Mouse (Mus musculus): Measurements from ENCODE around the gene Izumo1. TPM values are rescaled to one million over a fixed set of nuclear protein-coding genes. Genes with fewer than 3 reads are reported as not detected.
A peak's percentile ranks its signal among the peaks of the same experiment; 100 is the strongest.

The Izumo1 gene
- polyA plus RNA-seq, 1 experiment, result 0.75 TPM

DNA sequence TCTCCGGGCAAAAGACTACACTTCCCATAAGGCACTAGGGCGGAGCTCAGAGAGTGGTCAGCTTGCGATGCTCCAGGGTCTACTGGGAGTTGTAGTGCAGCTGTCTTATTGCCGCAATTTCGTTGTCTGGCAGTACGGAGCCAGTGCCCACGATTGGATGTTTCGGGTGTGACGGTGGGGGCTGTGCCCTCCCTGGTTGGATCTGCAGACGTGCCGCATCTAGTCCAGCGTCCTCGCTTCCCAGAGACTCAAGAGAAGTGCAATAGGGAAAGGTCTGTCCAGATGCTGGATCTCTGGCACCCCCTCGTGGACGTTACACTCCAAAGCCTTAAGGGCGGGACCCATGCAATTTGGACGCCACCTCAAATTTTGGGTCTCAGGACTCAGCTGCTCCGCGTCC lies 32.4 kb upstream of the Izumo1 start:
- Histone ChIP-seq H3K4me3 (ENCODE audit: control insufficient read depth, insufficient read depth, low read length) (peak overlapping the region; percentile 27), H3K27ac (ENCODE audit: control insufficient read depth, insufficient read depth, low read length) (no peak overlapping the region), H3K27me3 (ENCODE audit: control insufficient read depth, insufficient read depth, low read length) (no peaks in the 10 kb centered on the region), H3K36me3 (ENCODE audit: control insufficient read depth, insufficient read depth, low read length) (peaks cover 28% of the 10 kb centered on the region), H3K4me1 (replicated peaks; ENCODE audit: control insufficient read depth, insufficient read depth, low read length) (peaks cover 4% of the 10 kb centered on the region)
- peak; percentile 82 for DNase-seq
- peak; percentile 86 for TF ChIP-seq CTCF (IDR thresholded peaks at IDR 0.05; ENCODE audit: borderline replicate concordance, control insufficient read depth, extremely low read depth, insufficient read depth, low read length, poor library complexity)
- no peak for TF ChIP-seq POLR2A (IDR thresholded peaks at IDR 0.05; ENCODE audit: control insufficient read depth, extremely low read depth, insufficient read depth, low read length, poor library complexity)
- WGBS, result 8% methylated on average over 19 of the region's 19 CpGs

DNA sequence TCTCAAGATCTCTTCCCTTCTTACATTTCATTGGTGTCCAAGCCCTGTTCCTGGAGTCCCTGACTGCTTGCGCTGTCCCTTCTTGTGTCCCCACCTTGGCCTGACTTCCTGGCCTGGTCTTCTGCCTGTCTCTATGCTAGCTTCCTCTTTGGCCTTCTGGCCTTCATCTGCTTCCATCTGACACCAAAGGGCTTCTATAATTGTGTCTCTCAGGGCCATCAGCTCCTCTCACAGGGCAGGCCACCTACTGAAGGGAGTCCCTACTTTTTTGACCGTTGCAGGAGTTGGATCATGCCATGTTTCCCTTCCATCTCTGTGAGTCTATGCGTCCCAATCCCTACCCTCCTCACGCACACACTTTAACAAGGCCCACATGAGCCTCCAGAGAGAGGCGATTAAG lies 31.7 kb upstream of the Izumo1 start:
- no peak for TF ChIP-seq POLR2A (IDR thresholded peaks at IDR 0.05; ENCODE audit: control insufficient read depth, extremely low read depth, insufficient read depth, low read length, poor library complexity)
- no peak for TF ChIP-seq CTCF (IDR thresholded peaks at IDR 0.05; ENCODE audit: borderline replicate concordance, control insufficient read depth, extremely low read depth, insufficient read depth, low read length, poor library complexity)
- H3K27me3 ChIP-seq (ENCODE audit: control insufficient read depth, insufficient read depth, low read length), result no peaks in the 10 kb centered on the region
- H3K36me3 ChIP-seq (ENCODE audit: control insufficient read depth, insufficient read depth, low read length), result peaks cover 22% of the 10 kb centered on the region
- WGBS, result 95% methylated on average over 5 of the region's 5 CpGs
- peaks cover 4% of the 10 kb centered on the region for H3K4me1 ChIP-seq (replicated peaks; ENCODE audit: control insufficient read depth, insufficient read depth, low read length)
- H3K4me3 ChIP-seq (ENCODE audit: control insufficient read depth, insufficient read depth, low read length), result no peak overlapping the region
- no peak overlapping the region for H3K27ac ChIP-seq (ENCODE audit: control insufficient read depth, insufficient read depth, low read length)
- no peak for DNase-seq

DNA sequence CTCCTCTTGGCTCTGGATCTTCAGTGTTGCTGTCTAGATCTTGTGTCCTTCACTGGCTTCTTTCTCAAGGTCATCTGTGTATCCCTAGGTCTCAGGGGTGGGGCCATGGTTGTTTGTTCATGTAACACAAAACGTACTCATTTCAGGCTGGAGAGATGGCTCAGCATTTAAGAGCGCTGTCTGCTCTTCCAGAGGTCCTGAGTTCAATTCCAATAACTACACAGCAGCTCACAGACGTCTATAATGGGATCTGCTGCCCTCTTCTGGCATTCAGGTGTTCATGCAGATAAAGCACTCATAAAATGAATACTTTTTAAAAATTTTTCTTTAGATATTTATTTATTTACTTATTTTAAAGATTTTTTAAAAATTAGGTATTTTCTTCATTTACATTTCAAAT lies 30.7 kb upstream of the Izumo1 start:
- 75% methylated on average over 3 of the region's 3 CpGs for WGBS
- Histone ChIP-seq H3K27me3 (ENCODE audit: control insufficient read depth, insufficient read depth, low read length) (no peaks in the 10 kb centered on the region), H3K27ac (ENCODE audit: control insufficient read depth, insufficient read depth, low read length) (no peak overlapping the region), H3K4me1 (replicated peaks; ENCODE audit: control insufficient read depth, insufficient read depth, low read length) (peaks cover 10% of the 10 kb centered on the region), H3K4me3 (ENCODE audit: control insufficient read depth, insufficient read depth, low read length) (no peak overlapping the region), H3K36me3 (ENCODE audit: control insufficient read depth, insufficient read depth, low read length) (peaks cover 13% of the 10 kb centered on the region)
- TF ChIP-seq POLR2A (IDR thresholded peaks at IDR 0.05; ENCODE audit: control insufficient read depth, extremely low read depth, insufficient read depth, low read length, poor library complexity) (no peak), CTCF (IDR thresholded peaks at IDR 0.05; ENCODE audit: borderline replicate concordance, control insufficient read depth, extremely low read depth, insufficient read depth, low read length, poor library complexity) (no peak)
- no peak for DNase-seq

DNA sequence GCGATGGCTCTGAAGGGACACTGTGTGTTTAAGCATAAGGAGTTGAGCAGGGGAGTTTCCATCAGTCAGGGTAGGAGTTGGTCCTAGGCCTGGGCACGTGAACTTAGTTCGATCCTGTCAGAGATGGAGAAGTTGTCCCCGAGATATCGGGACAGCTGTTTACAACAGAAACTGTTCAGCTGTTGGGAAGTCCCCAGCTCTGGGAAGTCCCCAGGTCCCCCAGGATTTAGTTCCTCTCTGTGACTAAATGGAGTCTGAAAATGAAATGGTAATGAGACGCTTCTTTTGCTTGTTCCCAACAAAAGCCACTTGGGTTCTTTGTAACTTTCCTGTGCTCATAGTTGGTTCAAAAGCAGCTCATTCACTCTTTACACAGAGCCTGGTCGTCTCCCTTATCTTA lies 29.7 kb upstream of the Izumo1 start:
- TF ChIP-seq CTCF (IDR thresholded peaks at IDR 0.05; ENCODE audit: borderline replicate concordance, control insufficient read depth, extremely low read depth, insufficient read depth, low read length, poor library complexity) (no peak), POLR2A (IDR thresholded peaks at IDR 0.05; ENCODE audit: control insufficient read depth, extremely low read depth, insufficient read depth, low read length, poor library complexity) (no peak)
- Histone ChIP-seq H3K27me3 (ENCODE audit: control insufficient read depth, insufficient read depth, low read length) (no peaks in the 10 kb centered on the region), H3K4me3 (ENCODE audit: control insufficient read depth, insufficient read depth, low read length) (no peak overlapping the region), H3K27ac (ENCODE audit: control insufficient read depth, insufficient read depth, low read length) (no peak overlapping the region), H3K4me1 (replicated peaks; ENCODE audit: control insufficient read depth, insufficient read depth, low read length) (peaks cover 17% of the 10 kb centered on the region), H3K36me3 (ENCODE audit: control insufficient read depth, insufficient read depth, low read length) (peaks cover 9% of the 10 kb centered on the region; the same call in 1 of the 2 replicates)
- 42% methylated on average over 7 of the region's 7 CpGs for WGBS
- DNase-seq, result no peak

DNA sequence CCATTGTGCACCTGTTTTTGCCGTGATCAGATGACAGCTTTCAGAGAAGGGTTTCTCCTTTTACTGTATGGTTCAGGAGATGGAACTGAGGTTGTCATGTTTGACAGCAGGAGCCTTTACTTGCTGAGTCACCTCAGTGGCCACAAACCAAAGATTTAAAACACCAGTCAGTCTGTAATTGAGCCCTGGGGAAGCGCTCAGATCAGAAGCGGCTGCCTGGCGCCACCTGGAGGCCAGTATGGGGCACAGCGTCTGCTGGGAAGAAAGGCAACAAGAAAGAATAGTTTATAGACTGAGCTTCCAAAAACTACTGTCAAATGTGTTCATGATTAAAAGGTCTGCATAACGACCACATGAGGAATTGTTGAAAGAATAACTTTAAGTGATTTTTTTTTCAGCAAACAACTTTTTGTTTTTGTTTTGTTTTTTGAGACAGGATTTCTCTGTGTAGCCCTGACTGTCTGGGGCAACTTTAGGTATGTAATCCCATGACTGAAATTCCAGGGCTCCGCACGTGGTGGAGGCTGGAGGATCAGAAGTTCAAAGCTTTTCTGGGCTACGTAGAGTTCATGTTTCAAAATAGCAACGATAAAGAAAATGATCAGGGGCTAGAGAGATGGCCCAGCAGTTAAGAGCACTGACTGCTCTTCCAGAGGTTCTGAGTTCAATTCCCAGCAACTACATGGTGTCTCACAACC lies 28.3 kb upstream of the Izumo1 start:
- Histone ChIP-seq H3K27ac (ENCODE audit: control insufficient read depth, insufficient read depth, low read length) (no peak overlapping the region), H3K4me1 (replicated peaks; ENCODE audit: control insufficient read depth, insufficient read depth, low read length) (peaks cover 19% of the 10 kb centered on the region), H3K4me3 (ENCODE audit: control insufficient read depth, insufficient read depth, low read length) (no peak overlapping the region), H3K27me3 (ENCODE audit: control insufficient read depth, insufficient read depth, low read length) (no peaks in the 10 kb centered on the region), H3K36me3 (ENCODE audit: control insufficient read depth, insufficient read depth, low read length) (peaks cover 3% of the 10 kb centered on the region; the same call in 1 of the 2 replicates)
- WGBS, result 28% methylated on average over 10 of the region's 10 CpGs
- DNase-seq, result peak; percentile 73
- TF ChIP-seq CTCF (IDR thresholded peaks at IDR 0.05; ENCODE audit: borderline replicate concordance, control insufficient read depth, extremely low read depth, insufficient read depth, low read length, poor library complexity) (peak; percentile 91), POLR2A (IDR thresholded peaks at IDR 0.05; ENCODE audit: control insufficient read depth, extremely low read depth, insufficient read depth, low read length, poor library complexity) (no peak)

DNA sequence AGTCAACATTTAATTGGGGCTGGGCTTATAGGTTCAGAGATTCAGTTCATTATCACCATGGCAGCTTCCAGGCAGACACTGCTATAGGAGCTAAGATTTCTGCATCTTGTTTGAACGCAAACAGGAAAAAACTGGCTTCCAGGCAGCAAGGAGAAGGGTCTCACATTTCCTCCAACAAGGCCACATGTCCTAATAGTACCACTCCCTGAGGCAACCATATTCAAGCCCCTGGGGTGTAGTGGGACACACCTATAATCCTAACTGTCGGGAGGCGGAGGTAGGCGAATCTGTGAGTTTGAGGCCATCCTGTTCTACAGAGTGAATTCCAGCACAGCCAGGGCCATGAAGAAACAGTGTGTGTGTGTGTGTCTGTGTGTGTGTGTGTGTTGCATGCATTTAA lies 26.4 kb upstream of the Izumo1 start:
- H3K4me3 ChIP-seq (ENCODE audit: control insufficient read depth, insufficient read depth, low read length), result no peak overlapping the region
- WGBS, result over 99% methylated on average over 4 of the region's 4 CpGs
- no peaks in the 10 kb centered on the region for H3K27me3 ChIP-seq (ENCODE audit: control insufficient read depth, insufficient read depth, low read length)
- H3K36me3 ChIP-seq (ENCODE audit: control insufficient read depth, insufficient read depth, low read length), result no peaks in the 10 kb centered on the region
- no peak for DNase-seq
- TF ChIP-seq POLR2A (IDR thresholded peaks at IDR 0.05; ENCODE audit: control insufficient read depth, extremely low read depth, insufficient read depth, low read length, poor library complexity), result no peak
- TF ChIP-seq CTCF (IDR thresholded peaks at IDR 0.05; ENCODE audit: borderline replicate concordance, control insufficient read depth, extremely low read depth, insufficient read depth, low read length, poor library complexity), result no peak
- H3K4me1 ChIP-seq (replicated peaks; ENCODE audit: control insufficient read depth, insufficient read depth, low read length), result peaks cover 28% of the 10 kb centered on the region
- H3K27ac ChIP-seq (ENCODE audit: control insufficient read depth, insufficient read depth, low read length), result no peak overlapping the region

Data from thymus, adult 2 months (tissue).